ENCODE assay signal across 7 mouse cellular contexts in the genomic region with DNA sequence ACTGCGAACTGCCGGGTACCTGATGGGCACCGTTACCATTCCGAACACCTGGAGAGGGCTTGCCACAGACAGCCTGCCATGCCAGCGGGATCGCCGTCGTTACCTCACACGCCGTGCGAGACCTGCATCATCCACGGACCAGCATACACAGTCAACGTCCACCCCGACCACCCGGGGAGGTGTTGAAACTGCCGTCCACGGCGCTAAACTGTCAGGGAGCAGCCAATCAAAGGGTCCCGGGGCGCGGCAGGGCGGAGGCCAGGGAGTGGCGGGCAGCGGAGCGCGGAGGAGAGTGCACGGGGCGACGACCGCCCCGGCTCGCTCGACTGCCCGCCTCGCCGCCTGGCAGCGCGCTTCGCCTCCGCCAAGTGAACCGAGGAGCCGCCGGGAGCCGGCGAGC. TPM values are rescaled to one million over a fixed set of nuclear protein-coding genes. Genes with fewer than 3 reads are reported as not detected.
DNase-seq lines count a peak whose midpoint lies in the region; ATAC-seq lines count a peak whose summit lies in the region.

No protein-coding gene starts in this region.

- H3K9me3 ChIP-seq in hindbrain, embryonic 13.5 days = no peaks in the 10 kb centered on the region
- H3K9me3 ChIP-seq in limb, embryonic 10.5 days (replicated peaks) = no peaks in the 10 kb centered on the region
- no peaks in the 10 kb centered on the region for H3K9me3 ChIP-seq in midbrain, embryonic 10.5 days (replicated peaks)

- H3K27ac ChIP-seq in hindbrain, embryonic 13.5 days = peak overlapping the region; percentile 89
- peak overlapping the region; percentile 87 for H3K27ac ChIP-seq in limb, embryonic 10.5 days
- peak overlapping the region; percentile 86 for H3K27ac ChIP-seq in midbrain, embryonic 10.5 days (replicated peaks)

- peak; percentile 60 for DNase-seq in ZHBTc4 (ENCODE audit: low read depth, low spot score)
- DNase-seq in cerebellum, postnatal 14 days = peak; percentile 82 to 83
- DNase-seq in frontal cortex, postnatal 36 days (ENCODE audit: low spot score in 2 of 2) = peak; percentile 37 to 41
- DNase-seq in limb, embryonic 10.5 days (ENCODE audit: low spot score) = peak; percentile 78
- DNase-seq in midbrain, embryonic 10.5 days (ENCODE audit: low spot score) = peak; percentile 69
- peak; percentile 51 for DNase-seq in right cerebral cortex, postnatal 4 days

- WGBS in hindbrain, embryonic 13.5 days = under 1% methylated on average over 43 of the region's 45 CpGs
- 2% methylated on average over 45 of the region's 45 CpGs for WGBS in limb, embryonic 10.5 days
- under 1% methylated on average over 38 of the region's 45 CpGs for WGBS in midbrain, embryonic 10.5 days

- peak overlapping the region; percentile 82 for H3K4me3 ChIP-seq in hindbrain, embryonic 13.5 days
- H3K4me3 ChIP-seq in limb, embryonic 10.5 days = peak overlapping the region; percentile 88
- peak overlapping the region; percentile 88 for H3K4me3 ChIP-seq in midbrain, embryonic 10.5 days

- peaks cover 30% of the 10 kb centered on the region for H3K4me1 ChIP-seq in hindbrain, embryonic 13.5 days (replicated peaks)
- peaks cover 27% of the 10 kb centered on the region for H3K4me1 ChIP-seq in limb, embryonic 10.5 days
- peaks cover 26% of the 10 kb centered on the region for H3K4me1 ChIP-seq in midbrain, embryonic 10.5 days

- H3K4me2 ChIP-seq in hindbrain, embryonic 13.5 days = peak overlapping the region; percentile 86

- no peaks in the 10 kb centered on the region for H3K27me3 ChIP-seq in hindbrain, embryonic 13.5 days
- no peaks in the 10 kb centered on the region for H3K27me3 ChIP-seq in limb, embryonic 10.5 days (ENCODE audit: low read depth, poor library complexity, severe bottlenecking)
- H3K27me3 ChIP-seq in midbrain, embryonic 10.5 days (ENCODE audit: low read depth, poor library complexity, severe bottlenecking) = peaks cover 12% of the 10 kb centered on the region

- H3K9ac ChIP-seq in hindbrain, embryonic 13.5 days = peak overlapping the region; percentile 86

- no peaks in the 10 kb centered on the region for H3K36me3 ChIP-seq in hindbrain, embryonic 13.5 days
- H3K36me3 ChIP-seq in limb, embryonic 10.5 days = no peaks in the 10 kb centered on the region
- no peaks in the 10 kb centered on the region for H3K36me3 ChIP-seq in midbrain, embryonic 10.5 days

- ATAC-seq in hindbrain, embryonic 13.5 days (ENCODE audit: low FRiP score) = peak; percentile 78

RNA-seq across cellular contexts. Expression of a gene that starts 28.4 kb away (rescaled TPM):
- polyA plus RNA-seq in hindbrain, embryonic 13.5 days (2015; fragmentation: Nextera tagmentation; extraction: Ambion mirVana) = 55.6 and 57.6 TPM in 2 replicates
- 10.0 and 11.6 TPM in 2 replicates for polyA plus RNA-seq in limb, embryonic 10.5 days (2016; fragmentation: Nextera tagmentation; extraction: Ambion mirVana)
- 11.3 and 17.3 TPM in 2 replicates for polyA plus RNA-seq in midbrain, embryonic 10.5 days (2016; fragmentation: Nextera tagmentation; extraction: Ambion mirVana)

RNA-seq across cellular contexts. Expression of a gene that starts 28.4 kb away (rescaled TPM):
- polyA plus RNA-seq in hindbrain, embryonic 13.5 days (2015; fragmentation: Nextera tagmentation; extraction: Ambion mirVana) = 156 and 159 TPM in 2 replicates
- 99.5 and 116 TPM in 2 replicates for polyA plus RNA-seq in limb, embryonic 10.5 days (2016; fragmentation: Nextera tagmentation; extraction: Ambion mirVana)
- polyA plus RNA-seq in midbrain, embryonic 10.5 days (2016; fragmentation: Nextera tagmentation; extraction: Ambion mirVana) = 109 and 110 TPM in 2 replicates

Comparison
In these comparisons a context has a peak if more than half of its experiments do, and no peak if none do; other contexts are left out.
1. Peak in every context shown above with its lines: DNase-seq, ATAC-seq, H3K4me3 ChIP-seq and H3K27ac ChIP-seq.